Mouse (Mus musculus): Measurements from ENCODE around the gene Fam172a. TPM values are rescaled to one million over a fixed set of nuclear protein-coding genes. Genes with fewer than 3 reads are reported as not detected.

The Fam172a gene
- polyA plus RNA-seq, 1 experiment from 2014 or later: 18.8 TPM

- peak; percentile 41 for ATAC-seq (replicated peaks; ENCODE audit: insufficient number of reproducible peaks, low FRiP score, low TSS enrichment)
- H3K36me3 ChIP-seq (ENCODE audit: control insufficient read depth, insufficient read depth, low read length): no peaks in the 10 kb centered on the region
- H3K9ac ChIP-seq (ENCODE audit: low read depth, low read length): peak overlapping the region; percentile 87
- H3K27ac ChIP-seq (ENCODE audit: low read depth, low read length): peak overlapping the region; percentile 97
- H3K9me3 ChIP-seq (replicated peaks; ENCODE audit: control insufficient read depth, low read length): no peaks in the 10 kb centered on the region
- peak overlapping the region; percentile 77 for H3K4me2 ChIP-seq
- H3K4me3 ChIP-seq (ENCODE audit: low read depth, low read length): peak overlapping the region; percentile 81
- peaks cover 28% of the 10 kb centered on the region for H3K27me3 ChIP-seq (ENCODE audit: control insufficient read depth, insufficient read depth, low read length)
- WGBS (ENCODE audit: insufficient replicate concordance): under 1% methylated on average over 53 of the region's 92 CpGs
- H3K4me1 ChIP-seq (ENCODE audit: control insufficient read depth, insufficient read depth, low read length): peaks cover 7% of the 10 kb centered on the region
Observed at GRCm38 (mm10) chr13:78198871-78199641, 497.2 kb downstream of the Fam172a start.

- WGBS (ENCODE audit: insufficient replicate concordance): 0% methylated on average over 14 of the region's 14 CpGs
Observed at GRCm38 (mm10) chr13:78199642-78200160, 497.9 kb downstream of the Fam172a start, which contains the start of gene Nr2f1. TSS of gene Nr2f1 (minus strand) at chr13:78199757.

GRCm38 (mm10) chr13:78200407-78200806 is 498.6 kb downstream of the Fam172a start:
- no peak overlapping the region for H3K9ac ChIP-seq (ENCODE audit: low read depth, low read length)
- peaks cover 15% of the 10 kb centered on the region for H3K27me3 ChIP-seq (ENCODE audit: control insufficient read depth, insufficient read depth, low read length)
- H3K4me3 ChIP-seq (ENCODE audit: low read depth, low read length): peak overlapping the region; percentile 81
- H3K9me3 ChIP-seq (replicated peaks; ENCODE audit: control insufficient read depth, low read length): no peaks in the 10 kb centered on the region
- peak overlapping the region; percentile 77 for H3K4me2 ChIP-seq
- no peak overlapping the region for H3K27ac ChIP-seq (ENCODE audit: low read depth, low read length)
- peak; percentile 55 for ATAC-seq (replicated peaks; ENCODE audit: insufficient number of reproducible peaks, low FRiP score, low TSS enrichment)
- WGBS (ENCODE audit: insufficient replicate concordance): 0% methylated on average over 9 of the region's 9 CpGs
- no peaks in the 10 kb centered on the region for H3K36me3 ChIP-seq (ENCODE audit: control insufficient read depth, insufficient read depth, low read length)
- H3K4me1 ChIP-seq (ENCODE audit: control insufficient read depth, insufficient read depth, low read length): peaks cover under 1% of the 10 kb centered on the region

More at GRCm38 (mm10) chr13:78199642-78200160, 497.9 kb downstream of the Fam172a start, which contains the start of gene Nr2f1:
- no peak for ATAC-seq (replicated peaks; ENCODE audit: insufficient number of reproducible peaks, low FRiP score, low TSS enrichment)
- Histone ChIP-seq H3K4me1 (ENCODE audit: control insufficient read depth, insufficient read depth, low read length) (peaks cover 7% of the 10 kb centered on the region), H3K4me2 (peak within 1 kb of the TSS; percentile 77), H3K36me3 (ENCODE audit: control insufficient read depth, insufficient read depth, low read length) (no peaks in the 10 kb centered on the region), H3K9me3 (replicated peaks; ENCODE audit: control insufficient read depth, low read length) (no peaks in the 10 kb centered on the region), H3K9ac (ENCODE audit: low read depth, low read length) (peak within 1 kb of the TSS; percentile 87), H3K27me3 (ENCODE audit: control insufficient read depth, insufficient read depth, low read length) (peaks cover 22% of the 10 kb centered on the region), H3K4me3 (ENCODE audit: low read depth, low read length) (peak within 1 kb of the TSS; percentile 81), H3K27ac (ENCODE audit: low read depth, low read length) (peak within 1 kb of the TSS; percentile 97)

GRCm38 (mm10) chr13:78200991-78201870 is 499.4 kb downstream of the Fam172a start:
- Histone ChIP-seq H3K27ac (ENCODE audit: low read depth, low read length) (no peak overlapping the region; the same call in 1 of the 2 replicates), H3K36me3 (ENCODE audit: control insufficient read depth, insufficient read depth, low read length) (no peaks in the 10 kb centered on the region), H3K4me3 (ENCODE audit: low read depth, low read length) (peak overlapping the region; percentile 81), H3K9me3 (replicated peaks; ENCODE audit: control insufficient read depth, low read length) (no peaks in the 10 kb centered on the region), H3K4me2 (peak overlapping the region; percentile 77), H3K9ac (ENCODE audit: low read depth, low read length) (0 out of 2 replicates have a peak overlapping the region, but pooled peaks have one; percentile 5), H3K4me1 (ENCODE audit: control insufficient read depth, insufficient read depth, low read length) (no peaks in the 10 kb centered on the region; the same call in 1 of the 2 replicates), H3K27me3 (ENCODE audit: control insufficient read depth, insufficient read depth, low read length) (peaks cover 9% of the 10 kb centered on the region; the same call in 1 of the 2 replicates)
- WGBS (ENCODE audit: insufficient replicate concordance): 2% methylated on average over 26 of the region's 30 CpGs
- 0 out of 2 replicates have a peak, but pooled peaks have one; percentile 28 for ATAC-seq (replicated peaks; ENCODE audit: insufficient number of reproducible peaks, low FRiP score, low TSS enrichment)

- Histone ChIP-seq H3K9me3 (replicated peaks; ENCODE audit: control insufficient read depth, low read length) (no peaks in the 10 kb centered on the region), H3K36me3 (ENCODE audit: control insufficient read depth, insufficient read depth, low read length) (no peaks in the 10 kb centered on the region), H3K27ac (ENCODE audit: low read depth, low read length) (peak overlapping the region; percentile 59; the same call in 1 of the 2 replicates), H3K4me1 (ENCODE audit: control insufficient read depth, insufficient read depth, low read length) (no peaks in the 10 kb centered on the region; the same call in 1 of the 2 replicates), H3K27me3 (ENCODE audit: control insufficient read depth, insufficient read depth, low read length) (peaks cover 11% of the 10 kb centered on the region), H3K4me3 (ENCODE audit: low read depth, low read length) (peak overlapping the region; percentile 57), H3K9ac (ENCODE audit: low read depth, low read length) (peak overlapping the region; percentile 71; the same call in 1 of the 2 replicates), H3K4me2 (peak overlapping the region; percentile 77)
- no peak for ATAC-seq (replicated peaks; ENCODE audit: insufficient number of reproducible peaks, low FRiP score, low TSS enrichment)
- WGBS (ENCODE audit: insufficient replicate concordance): under 1% methylated on average over 22 of the region's 22 CpGs
Observed at GRCm38 (mm10) chr13:78201871-78202565, 500.2 kb downstream of the Fam172a start.

GRCm38 (mm10) chr13:78202574-78203347 is 500.9 kb downstream of the Fam172a start:
- WGBS (ENCODE audit: insufficient replicate concordance): under 1% methylated on average over 47 of the region's 47 CpGs
- peaks cover 7% of the 10 kb centered on the region for H3K27me3 ChIP-seq (ENCODE audit: control insufficient read depth, insufficient read depth, low read length)
- no peak for ATAC-seq (replicated peaks; ENCODE audit: insufficient number of reproducible peaks, low FRiP score, low TSS enrichment)

GRCm38 (mm10) chr13:78203348-78204061 is 501.7 kb downstream of the Fam172a start:
- H3K4me3 ChIP-seq (ENCODE audit: low read depth, low read length): peak overlapping the region; percentile 57
- H3K4me2 ChIP-seq: peak overlapping the region; percentile 77
- peaks cover 15% of the 10 kb centered on the region for H3K27me3 ChIP-seq (ENCODE audit: control insufficient read depth, insufficient read depth, low read length)
- no peaks in the 10 kb centered on the region for H3K9me3 ChIP-seq (replicated peaks; ENCODE audit: control insufficient read depth, low read length)
- H3K4me1 ChIP-seq (ENCODE audit: control insufficient read depth, insufficient read depth, low read length): peaks cover 3% of the 10 kb centered on the region; the same call in 1 of the 2 replicates
- WGBS (ENCODE audit: insufficient replicate concordance): under 1% methylated on average over 30 of the region's 37 CpGs
- peak overlapping the region; percentile 71 for H3K9ac ChIP-seq (ENCODE audit: low read depth, low read length)
- ATAC-seq (replicated peaks; ENCODE audit: insufficient number of reproducible peaks, low FRiP score, low TSS enrichment): peak; percentile 32
- peak overlapping the region; percentile 63 for H3K27ac ChIP-seq (ENCODE audit: low read depth, low read length)
- no peaks in the 10 kb centered on the region for H3K36me3 ChIP-seq (ENCODE audit: control insufficient read depth, insufficient read depth, low read length)

More at GRCm38 (mm10) chr13:78202574-78203347, 500.9 kb downstream of the Fam172a start:
- peak overlapping the region; percentile 77 for H3K4me2 ChIP-seq
- no peaks in the 10 kb centered on the region for H3K9me3 ChIP-seq (replicated peaks; ENCODE audit: control insufficient read depth, low read length)
- peak overlapping the region; percentile 71 for H3K9ac ChIP-seq (ENCODE audit: low read depth, low read length)
- H3K36me3 ChIP-seq (ENCODE audit: control insufficient read depth, insufficient read depth, low read length): no peaks in the 10 kb centered on the region
- H3K4me3 ChIP-seq (ENCODE audit: low read depth, low read length): peak overlapping the region; percentile 57
- peaks cover under 1% of the 10 kb centered on the region; the same call in 1 of the 2 replicates for H3K4me1 ChIP-seq (ENCODE audit: control insufficient read depth, insufficient read depth, low read length)
- peak overlapping the region; percentile 63 for H3K27ac ChIP-seq (ENCODE audit: low read depth, low read length)

Measured in heart, embryonic 11.5 days (tissue).